Mouse (Mus musculus): Measurements from ENCODE around the gene Efna4. TPM values are rescaled to one million over a fixed set of nuclear protein-coding genes. Genes with fewer than 3 reads are reported as not detected.

Efna4 gene
- total RNA-seq, 2 experiments from 2014 or later = 5.7 to 7.4 TPM

Other genes with a start within 250 kb of the Efna4 start
- 100 to 1,000 TPM; 189 to 196 TPM for gene Rusc1, start 244.7 kb downstream of the Efna4 start, total RNA-seq (2021)
- not detected for gene Gm43738, start 236.9 kb downstream of the Efna4 start, total RNA-seq (2021)
- gene Fdps, start 236.1 kb downstream of the Efna4 start, total RNA-seq (2021) = 100 to 1,000 TPM; 314 to 352 TPM
- gene Pklr, start 201.9 kb downstream of the Efna4 start, total RNA-seq (2021) = under 1 TPM; 0.14 to 0.66 TPM
- 10 to 100 TPM; 68.6 to 73.1 TPM for gene Hcn3, start 177.8 kb downstream of the Efna4 start, total RNA-seq (2021)
- gene Clk2, start 173.2 kb downstream of the Efna4 start, total RNA-seq (2021) = 10 to 100 TPM; 53.8 to 56.6 TPM
- gene Scamp3, start 160.6 kb downstream of the Efna4 start, total RNA-seq (2021) = 10 to 100 TPM; 85.3 to 89.7 TPM
- 10 to 100 TPM; 51.4 to 56.2 TPM for gene Fam189b, start 154.9 kb downstream of the Efna4 start, total RNA-seq (2021)
- 10 to 100 TPM; 61.3 to 62.2 TPM for gene Gba, start 135.1 kb downstream of the Efna4 start, total RNA-seq (2021)
- gene Thbs3, start 122.8 kb downstream of the Efna4 start, total RNA-seq (2021) = 100 to 1,000 TPM in 1 of 2 experiments, 10 to 100 TPM in 1; 99.0 to 109 TPM
- gene Mtx1, start 110.9 kb downstream of the Efna4 start, total RNA-seq (2021) = 100 to 1,000 TPM in 1 of 2 experiments, 10 to 100 TPM in 1; 99.1 to 106 TPM
- gene Muc1, start 109.0 kb downstream of the Efna4 start, total RNA-seq (2021) = 1 to 10 TPM; 1.0 to 2.0 TPM
- 100 to 1,000 TPM in 1 of 2 experiments, 10 to 100 TPM in 1; 86.2 to 106 TPM for gene Krtcap2, start 92.1 kb downstream of the Efna4 start, total RNA-seq (2021)
- gene Trim46, start 91.7 kb downstream of the Efna4 start, total RNA-seq (2021) = 100 to 1,000 TPM; 128 to 133 TPM
- 10 to 100 TPM; 54.0 to 59.7 TPM for gene Dpm3, start 78.7 kb downstream of the Efna4 start, total RNA-seq (2021)
- gene Slc50a1, start 67.5 kb downstream of the Efna4 start, total RNA-seq (2021) = 10 to 100 TPM; 17.3 to 21.3 TPM
- 1 to 10 TPM; 5.0 to 6.4 TPM for gene Efna1, start 56.9 kb downstream of the Efna4 start, total RNA-seq (2021)
- gene Efna3, start 15.1 kb downstream of the Efna4 start, total RNA-seq (2021) = 10 to 100 TPM; 64.7 to 66.2 TPM
- 10 to 100 TPM; 84.1 to 91.0 TPM for gene Adam15, start 12.0 kb upstream of the Efna4 start, total RNA-seq (2021)
- gene Dcst2, start 23.9 kb upstream of the Efna4 start, total RNA-seq (2021) = under 1 TPM; 0.74 to 0.92 TPM
- under 1 TPM; 0.22 to 0.97 TPM for gene Dcst1, start 27.2 kb upstream of the Efna4 start, total RNA-seq (2021)
- 1 to 10 TPM; 3.3 to 3.8 TPM for gene Zbtb7b, start 56.7 kb upstream of the Efna4 start, total RNA-seq (2021)
- 1 to 10 TPM in 1 of 2 experiments, under 1 TPM in 1; 0.54 to 4.5 TPM for gene Lenep, start 64.8 kb upstream of the Efna4 start, total RNA-seq (2021)
- 10 to 100 TPM; 27.6 to 28.3 TPM for gene Flad1, start 73.8 kb upstream of the Efna4 start, total RNA-seq (2021)
- 10 to 100 TPM; 19.6 to 22.3 TPM for gene Cks1b, start 80.4 kb upstream of the Efna4 start, total RNA-seq (2021)
- gene Shc1, start 80.4 kb upstream of the Efna4 start, total RNA-seq (2021) = 10 to 100 TPM; 13.8 to 14.5 TPM
- 10 to 100 TPM; 53.3 to 60.2 TPM for gene Pygo2, start 92.2 kb upstream of the Efna4 start, total RNA-seq (2021)
- 10 to 100 TPM; 17.1 to 17.5 TPM for gene Pbxip1, start 98.7 kb upstream of the Efna4 start, total RNA-seq (2021)
- gene Pmvk, start 116.5 kb upstream of the Efna4 start, total RNA-seq (2021) = 10 to 100 TPM; 43.7 to 53.4 TPM
- 10 to 100 TPM; 19.5 to 20.7 TPM for gene Kcnn3, start 182.1 kb upstream of the Efna4 start, total RNA-seq (2021)

All from left cerebral cortex, postnatal 4 days (tissue).